Mouse (Mus musculus): Measurements from ENCODE around the gene Mrnip.

DNA sequence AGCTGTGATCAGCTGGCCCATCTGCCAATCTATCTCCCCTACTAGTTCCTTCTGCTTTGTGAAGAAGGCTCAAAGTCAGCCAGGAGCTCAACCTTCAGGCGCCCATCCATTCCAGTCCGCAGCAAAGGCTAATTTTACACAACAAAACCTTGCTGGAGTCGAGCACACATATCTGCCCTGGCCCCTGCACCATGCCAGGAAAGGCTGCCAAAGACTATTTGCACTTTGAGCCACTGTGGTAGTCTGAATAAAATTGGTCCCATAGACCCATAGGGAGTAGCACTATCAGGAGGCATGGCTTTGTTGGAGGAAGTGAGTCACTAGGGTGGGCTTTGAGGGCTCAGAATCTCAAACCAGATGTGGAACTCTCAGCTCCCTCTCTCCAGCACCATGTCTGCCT lies 31.2 kb downstream of the Mrnip start:
- no peak for TF ChIP-seq GATA1 (IDR thresholded peaks at IDR 0.05; ENCODE audit: low read length)
- no peak for TF ChIP-seq TAL1 (IDR thresholded peaks at IDR 0.05; ENCODE audit: low read length)
